Mouse (Mus musculus) neural tube, embryonic 13.5 days (tissue): Measurements from ENCODE around the gene Camk1g. TPM values are rescaled to one million over a fixed set of nuclear protein-coding genes. Genes with fewer than 3 reads are reported as not detected.

Experiments
- ATAC-seq: fragments of 200-750 bp; cut with Nextera tagmentation; 2 replicates; pipeline ENCODE4 v1.8.0; 2017; ENCODE audit warnings: low read depth, mild to moderate bottlenecking, moderate TSS enrichment, moderate library complexity
- H3K27ac ChIP-seq: fragments of 300-500 bp; sonication (generic); replicated peaks from 2 replicates; pipeline ENCODE4 v1.5.1; 2015; ENCODE audit warnings: moderate library complexity, mild to moderate bottlenecking, inconsistent platforms
- H3K27me3 ChIP-seq: fragments of 300-500 bp; sonication (generic); 2 replicates; pipeline ENCODE4 v1.6.1; 2015; ENCODE audit warnings: mild to moderate bottlenecking, inconsistent platforms
- H3K36me3 ChIP-seq: fragments of 300-500 bp; sonication (generic); 2 replicates; pipeline ENCODE4 v1.6.1; 2015; ENCODE audit warnings: mild to moderate bottlenecking, inconsistent platforms
- H3K4me1 ChIP-seq: fragments of 300-500 bp; sonication (generic); replicated peaks from 2 replicates; pipeline ENCODE4 v1.6.1; 2015; ENCODE audit warnings: inconsistent platforms
- H3K4me2 ChIP-seq: fragments of 300-500 bp; sonication (generic); 2 replicates; pipeline ENCODE4 v1.6.1; 2015; ENCODE audit warnings: inconsistent platforms, mild to moderate bottlenecking, moderate library complexity
- H3K4me3 ChIP-seq: fragments of 300-500 bp; sonication (generic); 2 replicates; pipeline ENCODE4 v1.5.1; 2015; ENCODE audit warnings: mild to moderate bottlenecking, inconsistent platforms
- H3K9ac ChIP-seq: fragments of 300-500 bp; sonication (generic); 2 replicates; pipeline ENCODE4 v1.6.1; 2015; ENCODE audit warnings: moderate library complexity, mild to moderate bottlenecking, inconsistent platforms
- H3K9me3 ChIP-seq: fragments of 300-500 bp; sonication (generic); 2 replicates; pipeline ENCODE4 v1.6.1; 2016; ENCODE audit warnings: inconsistent platforms
- WGBS: fragments of 180-500 bp; shearing (Covaris S2); methylation state at CpG from one replicate; pipeline ENCODE4 v1.1.7; 2015; 5-methylcytosine and 5-hydroxymethylcytosine counted together
- polyA plus RNA-seq: library from polyadenylated mRNA; unstranded; fragments of >200 nt; fragmentation: Nextera tagmentation; extraction: Ambion mirVana; gene quantifications from 2 replicates; pipeline ENCODE4 v1.2.1, GENCODE M21; 2015

Gene Camk1g
- polyA plus RNA-seq, 1 experiment from 2014 or later, result 34.3 TPM

DNA sequence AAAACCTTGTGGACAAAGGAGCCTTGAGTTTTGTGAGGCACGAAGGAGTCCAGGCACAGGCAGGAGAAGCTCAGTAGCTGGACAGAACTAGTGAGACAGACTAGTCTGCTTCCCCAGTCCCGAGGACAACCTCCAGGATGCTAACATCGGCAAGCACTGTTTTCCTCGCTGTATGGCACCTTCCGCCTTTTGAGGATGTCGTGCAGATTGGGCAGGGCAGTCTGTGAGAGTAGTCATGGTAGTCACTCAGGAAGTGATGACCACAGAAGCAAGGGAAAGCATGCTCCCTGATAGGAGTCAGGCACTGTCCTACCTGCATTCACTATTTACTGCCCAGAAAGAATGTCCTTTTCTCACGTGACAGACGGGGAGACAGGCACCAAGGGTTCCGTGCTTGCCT is 40.5 kb downstream of the Camk1g start:
- 88% methylated on average over 9 of the region's 9 CpGs for WGBS
- H3K27ac ChIP-seq, result no peak overlapping the region
- H3K36me3 ChIP-seq, result no peaks in the 10 kb centered on the region
- no peaks in the 10 kb centered on the region for H3K27me3 ChIP-seq
- H3K4me3 ChIP-seq, result no peak overlapping the region
- no peak overlapping the region for H3K4me2 ChIP-seq
- peaks cover 19% of the 10 kb centered on the region for H3K4me1 ChIP-seq
- no peaks in the 10 kb centered on the region for H3K9me3 ChIP-seq
- ATAC-seq, result no peak
- H3K9ac ChIP-seq, result no peak overlapping the region

DNA sequence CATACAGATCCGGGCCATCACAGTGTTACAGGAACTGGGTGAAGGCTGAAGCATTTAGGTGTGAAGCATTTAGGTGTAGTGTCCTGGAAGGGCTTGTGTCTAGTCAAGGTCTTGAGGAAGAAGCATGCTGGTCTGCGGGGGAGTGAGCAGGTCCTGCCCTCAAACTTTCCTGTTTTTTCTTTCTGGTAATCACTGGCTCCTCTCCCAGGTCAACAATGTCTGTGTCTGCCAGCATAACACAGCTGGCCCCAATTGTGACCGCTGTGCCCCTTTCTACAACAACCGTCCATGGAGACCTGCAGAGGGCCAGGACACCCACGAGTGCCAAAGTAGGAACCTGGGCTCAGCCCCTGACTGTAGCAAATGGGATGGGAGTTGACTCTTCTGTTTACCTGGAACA is 42.4 kb downstream of the Camk1g start:
- no peak overlapping the region for H3K9ac ChIP-seq
- H3K4me3 ChIP-seq, result no peak overlapping the region
- no peak overlapping the region for H3K4me2 ChIP-seq
- H3K27ac ChIP-seq, result no peak overlapping the region
- H3K4me1 ChIP-seq, result peaks cover 15% of the 10 kb centered on the region
- no peaks in the 10 kb centered on the region for H3K27me3 ChIP-seq
- ATAC-seq, result no peak
- 78% methylated on average over 5 of the region's 5 CpGs for WGBS
- no peaks in the 10 kb centered on the region for H3K36me3 ChIP-seq
- no peaks in the 10 kb centered on the region for H3K9me3 ChIP-seq

DNA sequence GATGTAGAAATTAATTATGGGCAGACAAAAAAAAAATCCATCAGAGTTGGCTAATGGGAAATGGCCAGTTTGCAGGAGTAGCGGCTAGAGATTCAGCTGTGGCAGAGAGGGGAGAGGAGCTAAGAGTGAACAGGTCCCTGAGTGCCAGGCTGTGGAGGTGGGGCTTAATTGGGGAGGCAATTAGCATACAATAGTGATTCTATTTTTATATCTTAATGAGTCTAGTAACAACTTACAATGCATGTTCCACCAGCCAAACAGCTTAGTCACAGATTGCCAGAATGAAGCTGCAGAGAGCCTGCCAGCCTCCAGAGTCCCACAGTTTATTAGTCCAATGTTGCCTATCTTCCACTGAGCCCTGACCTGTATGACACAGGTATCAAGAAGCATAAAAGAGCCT is 42.9 kb downstream of the Camk1g start:
- Histone ChIP-seq H3K27ac (no peak overlapping the region), H3K4me2 (no peak overlapping the region), H3K36me3 (no peaks in the 10 kb centered on the region), H3K9me3 (no peaks in the 10 kb centered on the region), H3K4me3 (no peak overlapping the region), H3K27me3 (no peaks in the 10 kb centered on the region), H3K9ac (no peak overlapping the region), H3K4me1 (peaks cover 15% of the 10 kb centered on the region)
- ATAC-seq, result no peak
- WGBS, result 68% methylated on average over 1 of the region's 1 CpGs

DNA sequence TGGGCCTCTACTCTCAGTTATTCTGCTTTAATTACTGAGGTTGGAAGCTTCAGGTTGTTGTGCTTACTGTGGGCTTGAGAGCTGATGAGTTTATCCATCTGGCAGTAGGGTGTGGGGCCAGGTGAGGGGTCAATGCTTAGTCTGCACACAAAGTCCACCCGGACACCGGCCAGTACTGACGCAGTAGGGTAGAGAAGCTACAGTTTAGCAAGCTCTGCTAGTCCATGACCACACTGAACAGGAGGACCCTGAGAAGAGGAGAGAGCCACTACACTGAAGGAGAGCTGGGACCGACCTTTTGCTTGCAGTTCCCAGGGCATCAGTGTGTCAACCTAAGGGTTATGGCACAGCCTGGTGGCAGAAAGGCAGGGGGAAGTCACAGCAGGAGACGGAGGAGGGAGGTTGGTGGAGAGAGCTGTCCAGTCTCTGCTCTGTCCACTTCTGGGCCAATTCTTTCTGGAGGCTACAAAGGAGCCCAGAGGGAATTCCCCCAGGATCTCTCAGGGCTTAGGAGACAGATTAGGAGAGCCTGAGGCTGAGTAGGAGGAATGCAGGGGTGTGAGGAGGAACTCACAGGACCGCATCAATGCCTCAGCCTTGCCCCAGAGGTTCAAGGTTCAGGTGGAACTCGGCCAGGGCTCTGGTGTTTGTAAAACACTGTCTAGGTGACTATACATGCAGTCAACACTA is 43.5 kb downstream of the Camk1g start:
- WGBS, result 73% methylated on average over 7 of the region's 7 CpGs

DNA sequence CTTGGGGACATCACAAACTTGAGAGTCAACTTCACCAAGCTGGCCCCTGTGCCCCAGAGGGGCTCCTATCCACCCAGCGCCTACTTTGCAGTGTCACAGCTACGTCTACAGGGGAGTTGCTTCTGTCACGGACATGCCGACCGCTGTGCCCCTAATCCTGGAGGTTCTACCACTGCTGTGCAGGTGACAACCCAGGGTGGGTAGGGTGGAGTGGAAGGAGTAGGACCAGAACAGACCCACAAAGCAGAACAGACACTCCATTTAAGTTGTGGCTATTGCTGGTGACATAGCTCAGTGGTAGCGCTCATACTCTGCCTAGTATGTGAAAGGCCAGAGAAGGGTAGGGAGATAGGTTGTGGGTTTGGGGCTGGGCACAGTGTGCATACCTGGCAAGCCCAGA is 44.2 kb downstream of the Camk1g start:
- Histone ChIP-seq H3K27me3 (no peaks in the 10 kb centered on the region), H3K9me3 (no peaks in the 10 kb centered on the region), H3K4me3 (no peak overlapping the region), H3K9ac (no peak overlapping the region), H3K27ac (no peak overlapping the region), H3K4me1 (peaks cover 15% of the 10 kb centered on the region), H3K4me2 (no peak overlapping the region), H3K36me3 (no peaks in the 10 kb centered on the region)
- no peak for ATAC-seq
- WGBS, result 94% methylated on average over 6 of the region's 6 CpGs

More for the DNA sequence above, 43.5 kb downstream of the Camk1g start:
- H3K27ac ChIP-seq, result no peak overlapping the region
- no peak overlapping the region for H3K4me3 ChIP-seq
- no peaks in the 10 kb centered on the region for H3K9me3 ChIP-seq
- no peaks in the 10 kb centered on the region for H3K36me3 ChIP-seq
- H3K27me3 ChIP-seq, result no peaks in the 10 kb centered on the region
- no peak for ATAC-seq
- H3K4me1 ChIP-seq, result peaks cover 15% of the 10 kb centered on the region
- H3K4me2 ChIP-seq, result no peak overlapping the region
- H3K9ac ChIP-seq, result no peak overlapping the region

DNA sequence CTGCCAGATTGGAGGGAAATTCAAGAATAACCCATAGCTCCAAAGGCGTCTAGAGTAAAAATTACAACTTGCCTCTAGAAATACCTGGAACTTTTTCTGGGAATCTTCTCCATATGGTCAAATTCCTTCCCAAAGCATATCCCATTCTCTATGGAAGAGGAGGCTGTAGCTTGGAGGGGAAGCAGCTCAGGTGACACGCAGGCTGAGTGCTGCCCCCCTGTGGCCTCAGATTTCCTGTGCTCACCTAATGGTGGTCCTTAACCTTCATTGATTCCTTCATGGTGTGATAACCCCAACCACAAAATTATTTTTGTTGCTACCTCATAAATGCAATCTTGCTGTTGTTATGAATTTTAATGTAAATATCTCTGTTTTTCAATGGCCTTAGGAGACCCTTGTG is 45.9 kb downstream of the Camk1g start:
- peaks cover 9% of the 10 kb centered on the region; the same call in 1 of the 2 replicates for H3K4me1 ChIP-seq
- H3K36me3 ChIP-seq, result no peaks in the 10 kb centered on the region
- no peaks in the 10 kb centered on the region for H3K9me3 ChIP-seq
- no peaks in the 10 kb centered on the region for H3K27me3 ChIP-seq
- WGBS, result 43% methylated on average over 2 of the region's 2 CpGs
- H3K4me3 ChIP-seq, result no peak overlapping the region
- no peak overlapping the region for H3K9ac ChIP-seq
- no peak overlapping the region for H3K27ac ChIP-seq
- ATAC-seq, result no peak
- no peak overlapping the region for H3K4me2 ChIP-seq

DNA sequence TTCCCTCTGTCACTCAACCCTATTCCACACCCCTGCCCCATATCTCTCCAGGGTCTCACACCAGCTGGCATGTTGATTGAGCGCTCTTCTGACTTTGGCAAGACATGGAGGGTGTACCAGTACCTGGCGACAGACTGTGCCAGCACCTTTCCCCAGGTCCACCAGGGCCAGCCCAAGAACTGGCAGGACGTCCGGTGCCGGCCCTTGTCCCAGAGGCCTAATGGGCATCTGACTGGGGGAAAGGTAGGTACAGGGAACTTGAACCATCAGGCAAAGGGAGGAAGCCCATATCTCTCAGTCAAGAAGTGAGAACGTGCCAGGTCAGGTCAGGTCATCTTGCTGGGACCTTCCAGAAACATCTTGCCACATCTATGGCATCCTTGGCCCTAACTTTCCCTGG is 46.4 kb downstream of the Camk1g start:
- WGBS, result 93% methylated on average over 6 of the region's 6 CpGs
- Histone ChIP-seq H3K36me3 (no peaks in the 10 kb centered on the region), H3K9me3 (no peaks in the 10 kb centered on the region), H3K4me1 (peaks cover 9% of the 10 kb centered on the region; the same call in 1 of the 2 replicates), H3K27me3 (no peaks in the 10 kb centered on the region), H3K27ac (no peak overlapping the region), H3K4me2 (no peak overlapping the region), H3K4me3 (no peak overlapping the region), H3K9ac (no peak overlapping the region)
- no peak for ATAC-seq

DNA sequence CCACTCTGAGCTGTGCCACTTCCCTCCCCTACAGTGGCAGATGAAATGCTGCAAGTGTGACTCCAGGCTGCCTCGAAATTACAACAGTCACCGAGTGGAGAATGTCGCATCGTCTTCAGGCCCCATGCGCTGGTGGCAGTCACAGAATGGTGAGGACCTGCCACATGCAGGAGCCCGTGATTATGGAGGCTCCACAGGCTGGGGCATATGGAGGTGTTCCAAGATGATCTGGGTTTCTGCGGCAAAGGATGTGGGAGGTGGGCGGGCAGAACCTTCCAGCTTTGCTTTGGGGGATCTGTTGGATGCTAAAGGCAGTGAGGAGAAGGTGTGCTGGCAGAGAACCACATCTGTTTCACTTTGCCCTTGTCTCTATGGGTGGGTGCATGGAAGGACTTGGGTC is 49.7 kb downstream of the Camk1g start:
- WGBS, result 89% methylated on average over 8 of the region's 8 CpGs
- Histone ChIP-seq H3K4me1 (peaks cover 14% of the 10 kb centered on the region), H3K9ac (no peak overlapping the region), H3K9me3 (no peaks in the 10 kb centered on the region), H3K4me2 (no peak overlapping the region), H3K27ac (no peak overlapping the region), H3K36me3 (no peaks in the 10 kb centered on the region), H3K4me3 (no peak overlapping the region), H3K27me3 (no peaks in the 10 kb centered on the region)
- no peak for ATAC-seq

DNA sequence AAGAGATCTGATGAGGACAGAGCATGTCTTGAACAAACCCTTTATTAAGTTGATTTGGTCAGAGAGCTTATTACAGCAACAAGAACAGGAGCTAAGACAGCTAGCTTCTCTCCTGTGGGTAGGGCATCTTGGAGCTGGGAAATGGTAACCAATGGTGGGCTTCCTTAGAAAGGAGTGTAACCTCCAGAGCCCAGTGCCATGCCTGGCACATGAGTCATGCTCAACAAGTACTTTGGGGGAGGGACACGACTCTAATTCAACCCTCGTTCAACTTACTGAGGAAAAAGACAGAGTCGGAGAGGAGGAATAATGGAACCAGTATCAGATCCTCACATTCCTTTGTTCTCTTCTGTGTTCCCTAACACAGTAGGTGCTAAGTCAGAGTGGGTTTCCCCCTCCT is 50.4 kb downstream of the Camk1g start:
- ATAC-seq, result no peak
- Histone ChIP-seq H3K4me2 (no peak overlapping the region), H3K4me3 (no peak overlapping the region), H3K27ac (no peak overlapping the region), H3K9ac (no peak overlapping the region), H3K9me3 (no peaks in the 10 kb centered on the region), H3K4me1 (peaks cover 14% of the 10 kb centered on the region), H3K27me3 (no peaks in the 10 kb centered on the region), H3K36me3 (no peaks in the 10 kb centered on the region)
- 61% methylated on average over 3 of the region's 3 CpGs for WGBS

DNA sequence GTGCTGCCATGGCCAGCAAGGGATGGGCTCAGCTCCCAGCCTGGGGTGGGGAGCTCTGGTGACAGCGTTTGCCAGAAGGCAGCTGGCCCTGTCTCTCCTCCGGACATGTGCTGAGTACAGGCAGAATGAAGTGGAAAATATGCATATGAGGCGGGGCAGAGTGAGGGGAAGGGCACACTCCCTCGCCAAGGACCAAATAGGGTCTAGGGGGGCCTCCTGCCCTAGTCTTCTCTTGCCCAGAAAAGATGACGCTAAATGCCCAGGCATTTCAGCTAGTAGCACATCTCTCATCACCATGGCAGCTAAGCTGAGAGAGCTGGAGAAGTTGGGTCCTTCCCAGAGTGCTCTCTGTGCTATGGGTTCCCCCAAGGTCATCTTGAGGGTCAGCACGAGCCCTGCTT is 52.9 kb downstream of the Camk1g start:
- H3K9ac ChIP-seq, result no peak overlapping the region
- ATAC-seq, result no peak

DNA sequence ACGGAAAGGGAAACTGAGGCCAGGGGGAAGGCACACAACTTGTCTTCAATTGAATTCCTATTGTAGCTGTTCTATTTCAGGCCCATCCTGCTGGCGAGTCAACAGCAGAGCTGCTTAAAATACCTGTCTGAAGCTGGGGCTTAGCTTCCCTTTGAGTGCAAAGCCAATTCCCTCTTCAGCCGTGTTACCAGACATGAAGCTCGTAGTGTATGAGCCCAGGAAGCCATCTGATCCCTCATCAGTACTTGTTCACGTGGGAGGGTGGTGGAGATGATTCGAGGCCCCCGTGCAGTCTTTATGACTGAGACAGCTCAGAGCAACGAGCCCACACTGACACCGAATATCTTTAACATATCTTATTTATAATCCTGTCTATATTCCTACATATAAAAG is 53.7 kb downstream of the Camk1g start:
- H3K36me3 ChIP-seq, result no peaks in the 10 kb centered on the region
- no peak overlapping the region for H3K4me3 ChIP-seq
- 0 out of 2 replicates have a peak overlapping the region, but pooled peaks have one; percentile 9 for H3K27ac ChIP-seq
- H3K4me1 ChIP-seq, result peaks cover 14% of the 10 kb centered on the region
- no peaks in the 10 kb centered on the region for H3K27me3 ChIP-seq
- no peaks in the 10 kb centered on the region for H3K9me3 ChIP-seq
- no peak overlapping the region for H3K4me2 ChIP-seq
- WGBS, result 82% methylated on average over 9 of the region's 9 CpGs
- ATAC-seq, result no peak
- no peak overlapping the region for H3K9ac ChIP-seq

More for the DNA sequence above, 52.9 kb downstream of the Camk1g start:
- Histone ChIP-seq H3K4me3 (no peak overlapping the region), H3K9me3 (no peaks in the 10 kb centered on the region), H3K27me3 (no peaks in the 10 kb centered on the region), H3K27ac (no peak overlapping the region), H3K36me3 (no peaks in the 10 kb centered on the region), H3K4me2 (no peak overlapping the region), H3K4me1 (peaks cover 14% of the 10 kb centered on the region)
- 41% methylated on average over 6 of the region's 6 CpGs for WGBS

DNA sequence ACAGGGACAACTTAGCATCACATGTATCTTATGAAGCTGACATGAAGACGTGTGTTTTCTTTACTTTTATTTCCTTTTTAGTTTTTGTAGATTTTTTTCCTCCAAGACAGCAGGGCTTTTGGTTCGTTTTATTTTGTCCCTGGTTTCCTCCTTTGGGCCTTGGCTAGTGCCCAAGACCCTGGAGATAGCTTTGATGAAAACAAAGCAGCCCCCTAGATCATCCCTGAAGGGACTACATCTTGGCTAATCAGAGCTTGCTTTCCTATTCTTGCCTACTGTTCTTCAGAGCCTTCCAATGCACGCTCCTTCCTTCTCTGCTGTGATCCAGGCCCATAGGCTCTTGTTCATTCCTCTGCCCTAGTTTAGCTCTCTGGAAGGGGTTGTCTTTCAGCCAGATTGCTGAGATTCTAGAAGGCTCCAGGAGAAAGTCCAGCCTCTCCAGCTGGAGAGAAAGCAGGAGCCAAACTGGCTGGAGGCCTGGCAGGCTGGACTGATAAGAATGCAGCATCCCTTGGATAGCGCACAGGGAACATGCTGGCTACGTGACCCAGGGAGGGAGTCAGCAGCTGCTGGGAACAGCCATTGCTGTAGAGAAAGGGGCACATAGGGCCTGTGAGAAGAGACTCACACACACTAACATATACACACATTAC is 54.3 kb downstream of the Camk1g start:
- Histone ChIP-seq H3K4me2 (no peak overlapping the region), H3K9ac (no peak overlapping the region), H3K27me3 (no peaks in the 10 kb centered on the region), H3K4me3 (no peak overlapping the region), H3K36me3 (no peaks in the 10 kb centered on the region), H3K27ac (0 out of 2 replicates have a peak overlapping the region, but pooled peaks have one; percentile 9), H3K4me1 (peaks cover 14% of the 10 kb centered on the region), H3K9me3 (no peaks in the 10 kb centered on the region)
- 76% methylated on average over 5 of the region's 5 CpGs for WGBS
- no peak for ATAC-seq

DNA sequence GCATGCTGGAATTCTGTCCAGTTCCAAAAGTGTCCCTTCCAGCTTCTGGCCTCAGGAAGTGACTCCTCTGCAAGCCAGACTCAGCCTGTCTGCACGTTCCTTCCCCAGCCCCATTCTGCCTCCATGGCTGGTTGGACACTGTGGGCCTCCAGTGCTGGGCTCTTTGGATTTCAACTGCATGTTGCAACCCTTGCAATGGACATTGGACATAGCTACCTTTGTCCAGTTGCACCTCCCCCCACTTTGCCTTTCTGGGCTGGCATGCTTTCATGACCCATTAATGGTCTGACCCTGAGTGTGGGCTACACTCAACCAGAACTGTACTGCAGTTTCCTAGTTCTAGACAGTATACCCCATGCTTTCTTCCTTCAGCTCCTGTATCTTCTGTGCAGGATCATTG is 58.5 kb downstream of the Camk1g start:
- 94% methylated on average over 1 of the region's 1 CpGs for WGBS
- Histone ChIP-seq H3K4me2 (no peak overlapping the region), H3K4me1 (peaks cover 8% of the 10 kb centered on the region), H3K9ac (no peak overlapping the region), H3K9me3 (no peaks in the 10 kb centered on the region), H3K27me3 (no peaks in the 10 kb centered on the region), H3K27ac (no peak overlapping the region), H3K36me3 (no peaks in the 10 kb centered on the region), H3K4me3 (no peak overlapping the region)
- no peak for ATAC-seq
